Mouse (Mus musculus) cortical plate, adult 2 months (tissue): Measurements from ENCODE around the gene Frs3. TPM values are rescaled to one million over a fixed set of nuclear protein-coding genes. Genes with fewer than 3 reads are reported as not detected.

ENCODE experiments used
- H3K27ac ChIP-seq: fragments of 200-500 bp; 2 replicates; pipeline ENCODE4 v1.5.1; 2012; ENCODE audit warnings: low read length, control low read depth, inconsistent platforms; ENCODE audit not compliant: insufficient read depth
- H3K4me1 ChIP-seq: fragments of 200-500 bp; 2 replicates; pipeline ENCODE4 v1.6.1; 2011; ENCODE audit warnings: low read length; ENCODE audit not compliant: control insufficient read depth, insufficient read depth
- H3K4me3 ChIP-seq: fragments of 200-500 bp; 2 replicates; pipeline ENCODE4 v1.5.1; 2011; ENCODE audit warnings: mild to moderate bottlenecking, low read length, control low read depth; ENCODE audit not compliant: insufficient read depth
- CTCF ChIP-seq: fragments of 200-500 bp; IDR thresholded peaks from 2 replicates; pipeline ENCODE4 v1.5.1; 2011; ENCODE audit warnings: mild to moderate bottlenecking, control low read depth, low read length; ENCODE audit not compliant: insufficient read depth; ENCODE audit errors: extremely low read depth
- POLR2A ChIP-seq: fragments of 200-500 bp; IDR thresholded peaks from 2 replicates; pipeline ENCODE4 v1.6.1; 2011; ENCODE audit warnings: mild to moderate bottlenecking, low read length, control low read depth; ENCODE audit not compliant: insufficient read depth; ENCODE audit errors: extremely low read depth
- polyA plus RNA-seq: library from polyadenylated mRNA; depleted of rRNA; stranded (reverse); fragments of >200 nt; gene quantifications from 2 replicates; pipeline ENCODE4 v1.2.3, GENCODE M21; 2012

The Frs3 gene
- polyA plus RNA-seq, 1 experiment = 35.9 TPM

DNA sequence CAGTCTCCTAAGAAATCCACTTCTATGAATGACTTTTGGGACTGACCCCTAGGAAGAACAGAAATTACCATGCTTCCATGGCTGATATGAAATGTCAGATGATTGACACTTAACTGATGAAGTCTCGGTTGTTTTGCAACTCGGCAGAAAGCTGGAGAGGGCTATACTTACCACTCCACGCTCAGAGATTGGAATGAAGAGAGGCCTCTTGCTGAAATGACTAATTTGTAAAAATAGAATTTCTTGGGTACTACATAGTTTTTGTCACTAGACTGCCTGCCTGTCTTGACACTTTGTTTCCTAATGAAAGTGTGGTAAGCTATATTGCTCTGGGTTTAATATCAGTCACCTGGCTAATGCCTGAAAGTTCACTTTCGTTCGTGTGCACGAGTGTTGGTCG is 24.4 kb upstream of the Frs3 start:
- TF ChIP-seq POLR2A (no peak), CTCF (no peak)
- Histone ChIP-seq H3K4me1 (no peaks in the 10 kb centered on the region), H3K27ac (no peak overlapping the region), H3K4me3 (no peak overlapping the region)

DNA sequence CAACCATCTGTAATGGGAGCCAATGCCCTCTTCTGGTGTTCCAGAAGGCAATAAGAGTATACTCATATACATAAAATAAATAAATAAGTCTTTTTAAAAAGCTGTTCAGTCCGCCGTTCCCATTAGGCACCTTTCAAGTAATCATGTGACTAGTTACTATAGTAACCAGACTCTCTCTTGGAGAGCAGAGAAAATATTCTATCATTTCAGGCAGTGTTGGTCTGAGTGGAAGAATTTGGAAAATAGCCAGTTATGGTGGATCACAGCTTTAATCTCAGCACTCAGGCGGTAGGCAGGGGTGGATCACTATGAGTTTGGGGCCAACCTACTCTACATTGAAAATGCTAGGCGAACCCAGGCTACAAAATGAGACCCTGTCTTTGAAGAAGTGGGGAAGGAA is 19.7 kb upstream of the Frs3 start:
- Histone ChIP-seq H3K27ac (no peak overlapping the region), H3K4me1 (peaks cover 4% of the 10 kb centered on the region), H3K4me3 (no peak overlapping the region)
- no peak for TF ChIP-seq CTCF
- no peak for TF ChIP-seq POLR2A

DNA sequence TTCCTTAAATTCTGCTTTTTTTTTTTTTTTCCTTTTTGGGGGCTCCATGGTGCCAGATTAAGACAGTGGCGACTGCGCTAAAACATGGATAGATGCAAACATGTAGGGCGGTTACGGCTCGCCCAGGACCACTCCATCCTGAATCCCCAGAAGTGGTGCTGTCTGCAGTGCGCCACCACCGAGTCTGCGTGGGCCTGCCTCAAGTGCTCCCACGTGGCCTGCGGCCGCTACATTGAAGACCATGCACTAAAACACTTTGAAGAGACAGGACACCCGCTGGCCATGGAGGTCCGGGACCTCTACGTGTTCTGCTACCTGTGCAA is 16.9 kb upstream of the Frs3 start:
- TF ChIP-seq CTCF = no peak
- no peak for TF ChIP-seq POLR2A
- Histone ChIP-seq H3K27ac (no peak overlapping the region), H3K4me1 (peaks cover 4% of the 10 kb centered on the region), H3K4me3 (peak overlapping the region; percentile 39)

DNA sequence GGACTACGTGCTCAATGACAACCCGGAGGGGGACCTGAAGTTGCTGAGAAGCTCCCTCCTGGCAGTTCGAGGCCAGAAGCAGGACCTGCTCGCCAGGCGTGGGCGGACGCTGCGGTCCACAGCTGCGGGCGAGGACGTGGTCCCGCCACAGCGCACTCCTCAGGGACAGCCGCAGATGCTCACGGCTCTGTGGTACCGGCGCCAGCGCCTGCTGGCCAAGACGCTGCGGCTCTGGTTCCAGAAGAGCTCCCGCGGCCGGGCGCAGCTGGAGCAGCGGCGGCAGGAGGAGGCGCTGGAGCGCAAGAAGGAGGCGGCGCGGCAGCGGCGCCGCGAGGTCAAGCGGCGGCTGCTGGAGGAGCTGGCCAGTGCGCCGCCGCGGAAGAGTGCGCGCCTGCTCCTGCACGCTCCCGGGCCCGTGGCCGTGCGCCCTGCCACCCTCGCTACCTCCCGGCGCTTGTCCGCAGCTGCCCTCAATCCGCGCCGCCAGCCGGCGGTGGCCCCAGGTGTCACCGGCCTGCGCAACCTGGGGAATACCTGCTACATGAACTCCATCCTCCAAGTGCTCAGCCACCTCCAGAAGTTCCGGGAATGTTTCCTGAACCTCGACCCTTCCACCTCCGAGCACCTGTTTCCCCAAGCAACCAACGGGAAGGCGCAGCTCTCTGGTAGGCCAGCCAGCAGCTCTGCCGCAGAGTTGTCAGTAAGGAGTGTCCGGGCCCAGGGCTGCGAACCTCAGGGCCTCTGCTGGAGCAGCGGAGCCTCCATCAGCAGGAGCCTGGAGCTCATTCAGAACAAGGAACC is 16.3 kb upstream of the Frs3 start:
- peak overlapping the region; percentile 39 for H3K4me3 ChIP-seq
- peak overlapping the region; percentile 75 for H3K27ac ChIP-seq
- H3K4me1 ChIP-seq = peaks cover 4% of the 10 kb centered on the region
- TF ChIP-seq POLR2A = 0 out of 2 replicates have a peak, but pooled peaks have one; percentile 11
- TF ChIP-seq CTCF = no peak

DNA sequence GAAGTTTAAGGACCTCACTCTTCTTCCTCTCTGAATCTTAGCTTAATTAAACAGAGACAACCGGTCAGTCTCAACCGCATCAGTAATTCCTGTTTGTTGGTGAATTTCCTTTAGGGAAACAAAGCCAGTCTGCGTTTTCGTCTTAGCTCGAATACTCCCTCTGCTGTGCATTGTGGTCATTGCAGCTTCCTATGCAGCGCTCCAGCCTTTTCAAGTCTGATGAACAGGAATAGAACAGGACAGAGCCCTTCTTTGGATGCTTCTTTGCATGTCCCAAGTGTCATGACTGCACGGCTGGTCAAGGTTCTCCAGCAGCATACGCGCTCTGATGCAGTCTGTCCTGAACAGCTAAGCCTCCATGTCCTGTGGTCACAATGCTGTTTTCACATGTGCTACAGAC is 12.2 kb upstream of the Frs3 start:
- Histone ChIP-seq H3K27ac (no peak overlapping the region), H3K4me1 (peaks cover 4% of the 10 kb centered on the region), H3K4me3 (no peak overlapping the region)
- TF ChIP-seq POLR2A (no peak), CTCF (peak; percentile 89)

DNA sequence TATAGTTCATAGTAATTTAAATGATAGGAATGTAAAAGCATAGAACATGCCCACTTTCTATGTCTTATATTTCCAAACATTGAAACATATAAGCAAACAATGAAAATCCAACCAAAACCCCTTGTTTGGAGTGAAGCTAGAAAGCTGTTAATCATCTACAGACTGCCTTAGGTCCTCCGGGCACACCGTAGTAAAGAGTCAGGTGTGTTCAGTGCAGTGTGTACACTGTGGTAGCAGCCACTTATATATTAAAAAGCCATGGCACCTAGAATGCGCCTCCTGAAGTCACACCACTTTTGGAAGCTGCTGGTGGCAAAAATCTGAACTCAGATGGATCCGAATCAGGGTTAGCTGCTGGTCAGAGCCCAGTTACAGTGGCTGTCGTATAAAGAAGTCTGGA is 10.6 kb upstream of the Frs3 start:
- Histone ChIP-seq H3K4me3 (no peak overlapping the region), H3K4me1 (peaks cover under 1% of the 10 kb centered on the region), H3K27ac (no peak overlapping the region)
- TF ChIP-seq CTCF (no peak), POLR2A (no peak)

DNA sequence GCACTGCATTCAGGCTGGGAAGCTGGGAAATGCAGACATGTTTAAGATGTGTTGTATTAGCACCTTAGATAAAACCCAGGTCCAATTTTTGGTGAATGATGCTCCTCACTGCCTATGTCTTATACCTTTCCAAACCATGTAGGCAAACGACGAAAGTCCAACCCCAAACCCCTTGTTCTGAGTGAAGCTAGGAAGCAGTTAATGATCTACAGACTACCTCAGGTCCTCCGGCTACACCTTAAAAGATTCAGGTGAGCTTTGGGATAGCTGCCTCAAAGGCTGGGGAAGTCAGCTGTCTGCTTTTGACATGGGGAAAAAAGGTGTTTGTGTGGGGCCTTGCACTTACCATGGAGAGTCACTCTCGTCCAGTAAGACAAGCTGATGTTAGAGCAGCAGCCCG is 10.1 kb upstream of the Frs3 start:
- no peak overlapping the region for H3K27ac ChIP-seq
- no peak overlapping the region for H3K4me3 ChIP-seq
- no peaks in the 10 kb centered on the region for H3K4me1 ChIP-seq
- no peak for TF ChIP-seq CTCF
- TF ChIP-seq POLR2A = no peak

DNA sequence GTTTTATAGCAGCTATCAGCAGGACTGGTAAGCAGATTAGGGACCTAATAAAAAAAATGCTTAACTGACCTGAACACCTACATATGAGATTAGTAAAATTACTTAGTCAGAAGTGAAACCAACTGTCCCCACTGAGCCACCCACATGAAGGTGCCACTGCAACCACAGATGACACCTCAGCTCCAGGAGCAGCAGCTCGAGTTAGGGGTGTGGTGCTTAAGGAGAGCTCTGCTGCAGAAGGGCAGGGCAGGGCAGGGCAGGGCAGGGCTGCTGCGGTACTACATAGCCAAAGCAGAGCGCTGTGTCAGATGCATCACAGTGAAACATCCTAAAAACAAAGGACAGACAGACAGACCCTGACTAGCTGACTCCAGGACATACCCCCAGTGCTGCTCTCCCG is 6.0 kb upstream of the Frs3 start:
- Histone ChIP-seq H3K27ac (no peak overlapping the region), H3K4me1 (peaks cover 2% of the 10 kb centered on the region; the same call in 1 of the 2 replicates), H3K4me3 (no peak overlapping the region)
- TF ChIP-seq POLR2A = no peak
- no peak for TF ChIP-seq CTCF

DNA sequence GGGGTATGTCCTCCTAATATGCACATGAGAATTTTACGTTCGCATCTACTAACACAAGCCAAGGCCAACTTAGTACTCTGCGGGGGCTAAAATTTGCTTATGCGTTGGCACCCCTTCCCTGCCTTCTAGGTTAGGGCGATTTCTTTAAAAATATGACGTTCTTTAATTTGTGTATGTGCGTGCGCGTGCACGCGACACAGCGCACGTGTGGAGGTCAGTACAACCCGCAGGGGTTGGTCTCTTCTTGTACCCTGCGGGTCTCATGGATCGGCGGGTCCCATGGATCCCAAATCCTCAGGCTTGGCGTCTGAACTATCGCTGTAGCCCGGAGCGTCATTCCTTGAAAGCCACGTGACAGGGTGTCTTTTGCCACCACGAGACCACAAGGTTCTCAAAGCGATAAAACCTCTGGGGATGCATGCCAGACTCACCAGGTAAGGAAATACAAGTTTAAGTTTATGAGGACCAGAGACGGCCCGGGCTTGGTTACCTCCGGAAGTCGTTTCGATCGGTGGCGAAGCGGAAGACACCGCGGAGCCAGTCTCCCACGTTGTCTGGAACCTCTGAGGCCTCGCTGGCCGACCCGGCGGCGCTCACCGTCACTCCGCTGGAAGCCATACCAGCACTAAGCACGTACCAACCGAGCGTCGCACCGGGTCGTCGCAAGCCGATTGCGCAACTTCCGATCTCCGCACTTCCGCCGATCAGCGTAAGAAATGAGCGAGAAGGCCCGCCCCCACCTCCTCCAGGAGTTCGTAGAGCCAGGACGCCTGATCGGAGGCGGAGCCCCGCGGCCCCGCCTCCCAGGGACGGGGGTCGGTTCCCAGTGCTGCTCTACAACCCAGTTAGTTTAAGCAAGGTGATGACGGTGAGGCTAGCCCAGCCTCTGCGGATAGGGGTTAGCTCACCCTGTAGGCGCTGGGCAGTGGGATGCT is 1.2 kb upstream of the Frs3 start:
- TF ChIP-seq POLR2A = peak; percentile 88
- TF ChIP-seq CTCF = no peak
- Histone ChIP-seq H3K27ac (no peak overlapping the region; the same call in 1 of the 2 replicates), H3K4me3 (peak overlapping the region; percentile 58), H3K4me1 (peaks cover 3% of the 10 kb centered on the region; the same call in 1 of the 2 replicates)

DNA sequence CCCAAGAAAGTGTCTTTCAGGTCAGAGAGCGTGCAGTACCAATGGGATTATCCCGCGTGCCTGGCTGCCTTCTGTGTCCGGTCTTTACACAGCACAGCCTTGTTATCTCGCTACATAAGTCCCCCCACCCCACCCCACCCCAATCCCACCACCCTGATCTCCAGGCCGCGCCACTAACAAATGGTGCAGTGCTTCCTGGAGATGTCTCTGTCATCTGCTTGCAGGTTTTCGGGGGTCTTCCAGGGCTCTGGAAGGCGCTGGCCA is 554 bp upstream of the Frs3 start, which contains the start of gene Tomm6:
Gene Tomm6, minus strand, starts transcription at position 43 of the 264 bp plus-strand sequence.
- Histone ChIP-seq H3K4me1 (peaks cover 3% of the 10 kb centered on the region; the same call in 1 of the 2 replicates), H3K27ac (peak within 1 kb of the TSS; percentile 63), H3K4me3 (peak within 1 kb of the TSS; percentile 58)
- TF ChIP-seq CTCF = no peak
- no peak for TF ChIP-seq POLR2A
